Mouse (Mus musculus): ENCODE results near the gene Gsx2. TPM values are rescaled to one million over a fixed set of nuclear protein-coding genes. Genes with fewer than 3 reads are reported as not detected.

Gene Gsx2
- total and polyA plus RNA-seq, 2 experiments = not detected

GRCm38 (mm10) chr5:75067125-75067756, 8.2 kb upstream of the Gsx2 start:
- 2% methylated on average over 30 of the region's 30 CpGs for WGBS
- Histone ChIP-seq H3K4me1 (ENCODE audit: control insufficient read depth, insufficient read depth, low read length) (peaks cover 2% of the 10 kb centered on the region; the same call in 1 of the 2 replicates), H3K36me3 (ENCODE audit: control insufficient read depth, insufficient read depth, low read length) (no peaks in the 10 kb centered on the region), H3K4me3 (ENCODE audit: insufficient read depth, low read depth, low read length) (peak overlapping the region; percentile 42; the same call in 1 of the 2 replicates), H3K27me3 (ENCODE audit: control insufficient read depth, insufficient read depth, low read length) (peaks cover 18% of the 10 kb centered on the region), H3K27ac (replicated peaks; ENCODE audit: insufficient read depth, low read depth, low read length) (no peak overlapping the region), H3K79me2 (ENCODE audit: control insufficient read depth, insufficient read depth, low read length) (no peaks in the 10 kb centered on the region), H3K9ac (ENCODE audit: low read depth, low read length) (no peak overlapping the region; the same call in 1 of the 2 replicates)
- TF ChIP-seq CTCF (IDR thresholded peaks at IDR 0.05; ENCODE audit: low read depth, low read length) (no peak), POLR2A (IDR thresholded peaks at IDR 0.05; ENCODE audit: extremely low read depth, insufficient read depth, low read length) (no peak)
- DNase-seq (ENCODE audit: extremely low read depth, low read depth, low spot score) = no peak

- Histone ChIP-seq H3K9ac (ENCODE audit: low read depth, low read length) (no peak overlapping the region), H3K36me3 (ENCODE audit: control insufficient read depth, insufficient read depth, low read length) (no peaks in the 10 kb centered on the region), H3K4me1 (ENCODE audit: control insufficient read depth, insufficient read depth, low read length) (peaks cover 2% of the 10 kb centered on the region; the same call in 1 of the 2 replicates), H3K27ac (replicated peaks; ENCODE audit: insufficient read depth, low read depth, low read length) (no peak overlapping the region), H3K79me2 (ENCODE audit: control insufficient read depth, insufficient read depth, low read length) (no peaks in the 10 kb centered on the region), H3K27me3 (ENCODE audit: control insufficient read depth, insufficient read depth, low read length) (peaks cover 25% of the 10 kb centered on the region), H3K4me3 (ENCODE audit: insufficient read depth, low read depth, low read length) (no peak overlapping the region)
- 13% methylated on average over 12 of the region's 13 CpGs for WGBS
- DNase-seq (ENCODE audit: extremely low read depth, low read depth, low spot score) = no peak
- no peak for TF ChIP-seq POLR2A (IDR thresholded peaks at IDR 0.05; ENCODE audit: extremely low read depth, insufficient read depth, low read length)
- TF ChIP-seq CTCF (IDR thresholded peaks at IDR 0.05; ENCODE audit: low read depth, low read length) = no peak
These were observed 5.3 kb upstream of the Gsx2 start for GRCm38 (mm10) chr5:75070132-75070531.

- Histone ChIP-seq H3K27me3 (ENCODE audit: control insufficient read depth, insufficient read depth, low read length) (peaks cover 30% of the 10 kb centered on the region), H3K4me1 (ENCODE audit: control insufficient read depth, insufficient read depth, low read length) (peaks cover 2% of the 10 kb centered on the region; the same call in 1 of the 2 replicates), H3K27ac (replicated peaks; ENCODE audit: insufficient read depth, low read depth, low read length) (no peak overlapping the region), H3K4me3 (ENCODE audit: insufficient read depth, low read depth, low read length) (no peak overlapping the region), H3K36me3 (ENCODE audit: control insufficient read depth, insufficient read depth, low read length) (no peaks in the 10 kb centered on the region), H3K79me2 (ENCODE audit: control insufficient read depth, insufficient read depth, low read length) (no peaks in the 10 kb centered on the region), H3K9ac (ENCODE audit: low read depth, low read length) (no peak overlapping the region)
- 8% methylated on average over 23 of the region's 23 CpGs for WGBS
- TF ChIP-seq CTCF (IDR thresholded peaks at IDR 0.05; ENCODE audit: low read depth, low read length) (no peak), POLR2A (IDR thresholded peaks at IDR 0.05; ENCODE audit: extremely low read depth, insufficient read depth, low read length) (no peak)
- no peak for DNase-seq (ENCODE audit: extremely low read depth, low read depth, low spot score)
These were observed 4.6 kb upstream of the Gsx2 start for GRCm38 (mm10) chr5:75070656-75071375.

- Histone ChIP-seq H3K4me3 (ENCODE audit: insufficient read depth, low read depth, low read length) (no peak overlapping the region), H3K27ac (replicated peaks; ENCODE audit: insufficient read depth, low read depth, low read length) (no peak overlapping the region), H3K36me3 (ENCODE audit: control insufficient read depth, insufficient read depth, low read length) (no peaks in the 10 kb centered on the region), H3K4me1 (ENCODE audit: control insufficient read depth, insufficient read depth, low read length) (peaks cover 2% of the 10 kb centered on the region; the same call in 1 of the 2 replicates), H3K9ac (ENCODE audit: low read depth, low read length) (no peak overlapping the region), H3K27me3 (ENCODE audit: control insufficient read depth, insufficient read depth, low read length) (peaks cover 38% of the 10 kb centered on the region), H3K79me2 (ENCODE audit: control insufficient read depth, insufficient read depth, low read length) (no peaks in the 10 kb centered on the region)
- no peak for DNase-seq (ENCODE audit: extremely low read depth, low read depth, low spot score)
- WGBS = 7% methylated on average over 10 of the region's 10 CpGs
- no peak for TF ChIP-seq POLR2A (IDR thresholded peaks at IDR 0.05; ENCODE audit: extremely low read depth, insufficient read depth, low read length)
- TF ChIP-seq CTCF (IDR thresholded peaks at IDR 0.05; ENCODE audit: low read depth, low read length) = no peak
These were observed 3.5 kb upstream of the Gsx2 start for GRCm38 (mm10) chr5:75071951-75072350.

GRCm38 (mm10) chr5:75072532-75072931, 2.9 kb upstream of the Gsx2 start:
- Histone ChIP-seq H3K27ac (replicated peaks; ENCODE audit: insufficient read depth, low read depth, low read length) (no peak overlapping the region), H3K36me3 (ENCODE audit: control insufficient read depth, insufficient read depth, low read length) (no peaks in the 10 kb centered on the region), H3K79me2 (ENCODE audit: control insufficient read depth, insufficient read depth, low read length) (no peaks in the 10 kb centered on the region), H3K4me3 (ENCODE audit: insufficient read depth, low read depth, low read length) (no peak overlapping the region), H3K27me3 (ENCODE audit: control insufficient read depth, insufficient read depth, low read length) (peaks cover 35% of the 10 kb centered on the region), H3K9ac (ENCODE audit: low read depth, low read length) (no peak overlapping the region), H3K4me1 (ENCODE audit: control insufficient read depth, insufficient read depth, low read length) (no peaks in the 10 kb centered on the region)
- TF ChIP-seq CTCF (IDR thresholded peaks at IDR 0.05; ENCODE audit: low read depth, low read length) = no peak
- 13% methylated on average over 4 of the region's 4 CpGs for WGBS
- DNase-seq (ENCODE audit: extremely low read depth, low read depth, low spot score) = no peak

GRCm38 (mm10) chr5:75073167-75073566, 2.2 kb upstream of the Gsx2 start:
- Histone ChIP-seq H3K4me3 (ENCODE audit: insufficient read depth, low read depth, low read length) (no peak overlapping the region), H3K79me2 (ENCODE audit: control insufficient read depth, insufficient read depth, low read length) (no peaks in the 10 kb centered on the region), H3K36me3 (ENCODE audit: control insufficient read depth, insufficient read depth, low read length) (no peaks in the 10 kb centered on the region), H3K27me3 (ENCODE audit: control insufficient read depth, insufficient read depth, low read length) (peaks cover 32% of the 10 kb centered on the region), H3K9ac (ENCODE audit: low read depth, low read length) (no peak overlapping the region), H3K4me1 (ENCODE audit: control insufficient read depth, insufficient read depth, low read length) (no peaks in the 10 kb centered on the region), H3K27ac (replicated peaks; ENCODE audit: insufficient read depth, low read depth, low read length) (no peak overlapping the region)
- WGBS = 50% methylated on average over 1 of the region's 1 CpGs
- no peak for TF ChIP-seq CTCF (IDR thresholded peaks at IDR 0.05; ENCODE audit: low read depth, low read length)
- TF ChIP-seq POLR2A (IDR thresholded peaks at IDR 0.05; ENCODE audit: extremely low read depth, insufficient read depth, low read length) = no peak
- DNase-seq (ENCODE audit: extremely low read depth, low read depth, low spot score) = no peak

Data from liver, adult 2 months (tissue).